Mouse (Mus musculus) forebrain, postnatal 0 days (tissue): ENCODE measurements at regions not wholly inside any gene's neighbourhood (a gene's known extent, or its start where the extent isn't known, plus 50 kb on each side); places are given as distances from the start of the nearest gene placed in this dataset.
A peak's percentile ranks its signal among the peaks of the same experiment; 100 is the strongest.

Experiments used
- ATAC-seq: fragments of 200-750 bp; cut with Nextera tagmentation; 2 replicates; pipeline ENCODE4 v1.8.0; 2017; ENCODE audit warnings: mild to moderate bottlenecking, moderate library complexity
- DNase-seq: peaks from one replicate; pipeline ENCODE4 v3.0.0-alpha.2; 2015
- H3K27ac ChIP-seq: fragments of 300-500 bp; sonication (generic); 2 replicates; pipeline ENCODE4 v1.5.1; 2014; ENCODE audit warnings: low read depth, mild to moderate bottlenecking, antibody characterized with exemption, low read length, moderate library complexity, mixed read lengths
- H3K27me3 ChIP-seq: fragments of 300-500 bp; sonication (generic); 2 replicates; pipeline ENCODE4 v1.6.1; 2014; ENCODE audit warnings: mild to moderate bottlenecking, low read length, mixed read lengths; ENCODE audit not compliant: insufficient read depth
- H3K36me3 ChIP-seq: fragments of 300-500 bp; sonication (generic); 2 replicates; pipeline ENCODE4 v1.6.1; 2014; ENCODE audit warnings: mild to moderate bottlenecking, moderate library complexity; ENCODE audit not compliant: insufficient read depth
- H3K4me1 ChIP-seq: fragments of 300-500 bp; sonication (generic); 2 replicates; pipeline ENCODE4 v1.6.1; 2014; ENCODE audit warnings: antibody characterized with exemption; ENCODE audit not compliant: insufficient read depth
- H3K4me2 ChIP-seq: fragments of 300-500 bp; sonication (generic); 2 replicates; pipeline ENCODE4 v1.6.1; 2014; ENCODE audit warnings: low read depth, mild to moderate bottlenecking, moderate library complexity
- H3K4me3 ChIP-seq: fragments of 300-500 bp; sonication (generic); 2 replicates; pipeline ENCODE4 v1.5.1; 2014; ENCODE audit warnings: low read depth, low read length, mixed read lengths
- H3K9ac ChIP-seq: fragments of 300-500 bp; sonication (generic); 2 replicates; pipeline ENCODE4 v1.6.1; 2014; ENCODE audit warnings: mild to moderate bottlenecking
- H3K9me3 ChIP-seq: fragments of 300-500 bp; sonication (generic); 2 replicates; pipeline ENCODE4 v1.6.1; 2016; ENCODE audit warnings: low read length
- CTCF ChIP-seq: sonication (generic); IDR thresholded peaks from 2 replicates; pipeline ENCODE4 v1.5.1; 2016; ENCODE audit warnings: antibody characterized with exemption, control low read depth, low read depth
- WGBS: fragments of 180-500 bp; shearing (Covaris S2); extraction: QIAGEN DNeasy Blood & Tissue Kit; methylation state at CpG from one replicate; pipeline ENCODE4 v1.1.7; 2014; 5-methylcytosine and 5-hydroxymethylcytosine counted together

DNA sequence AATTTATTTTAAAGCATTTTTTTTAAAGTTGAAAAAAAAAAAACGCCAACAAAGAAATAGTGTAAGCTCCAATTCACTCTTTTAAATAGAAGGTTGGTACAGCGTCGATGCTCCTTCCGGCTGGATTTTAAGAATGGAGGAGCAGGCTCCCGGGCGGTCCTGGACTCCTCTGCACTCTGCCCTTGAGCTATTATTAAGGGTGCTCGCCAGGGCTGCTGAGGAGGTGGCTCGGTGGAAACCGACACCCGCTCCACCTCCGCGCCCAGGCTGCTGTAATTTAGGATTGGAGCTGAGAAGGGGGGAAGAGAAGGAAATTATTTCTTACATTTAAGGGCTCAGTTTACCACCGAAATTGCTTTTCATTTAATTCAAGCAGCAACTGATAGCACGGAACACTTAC is 298.8 kb downstream of the Satb1 start:
- Histone ChIP-seq H3K36me3 (no peaks in the 10 kb centered on the region), H3K9ac (peak overlapping the region; percentile 55), H3K9me3 (no peaks in the 10 kb centered on the region), H3K4me3 (peak overlapping the region; percentile 40), H3K4me1 (peaks cover 10% of the 10 kb centered on the region; the same call in 1 of the 2 replicates), H3K27me3 (no peaks in the 10 kb centered on the region), H3K4me2 (peak overlapping the region; percentile 58), H3K27ac (0 out of 2 replicates have a peak overlapping the region, but pooled peaks have one; percentile 1)
- peak; percentile 46; the same call in 1 of the 2 replicates for ATAC-seq
- DNase-seq = peak; percentile 34
- TF ChIP-seq CTCF = no peak
- WGBS = 8% methylated on average over 14 of the region's 14 CpGs

- no peak for TF ChIP-seq CTCF
- H3K4me1 ChIP-seq = no peaks in the 10 kb centered on the region
- H3K4me2 ChIP-seq = no peak overlapping the region
- 87% methylated on average over 3 of the region's 3 CpGs for WGBS
- no peak overlapping the region for H3K4me3 ChIP-seq
- H3K27me3 ChIP-seq = no peaks in the 10 kb centered on the region
- H3K27ac ChIP-seq = no peak overlapping the region
- DNase-seq = no peak
- no peaks in the 10 kb centered on the region for H3K36me3 ChIP-seq
- no peak for ATAC-seq
- H3K9ac ChIP-seq = no peak overlapping the region
- H3K9me3 ChIP-seq = no peaks in the 10 kb centered on the region
Measured at GRCm38 (mm10) chr17:51528161-51528560, 304.9 kb downstream of the Satb1 start.

DNA sequence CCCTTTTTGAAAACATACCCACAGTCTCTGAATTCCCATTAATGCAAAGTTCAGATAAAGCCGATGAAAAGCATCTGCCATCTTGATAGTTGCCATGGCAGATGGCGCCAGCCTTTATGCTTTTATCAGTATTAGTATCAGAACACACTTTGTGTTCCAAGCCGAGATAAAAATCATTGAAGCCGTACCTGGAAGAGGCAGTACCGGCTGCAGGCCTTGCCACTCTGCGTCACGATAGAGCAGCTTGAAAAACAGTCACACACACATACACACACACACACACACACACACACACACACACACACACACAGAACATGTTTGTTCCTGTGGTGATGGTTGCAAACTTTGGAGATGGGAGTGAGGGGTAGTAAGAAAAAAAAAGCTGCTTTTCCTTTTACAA is 306.2 kb downstream of the Satb1 start:
- Histone ChIP-seq H3K27me3 (no peaks in the 10 kb centered on the region), H3K9me3 (no peaks in the 10 kb centered on the region), H3K4me2 (no peak overlapping the region), H3K4me1 (no peaks in the 10 kb centered on the region), H3K27ac (no peak overlapping the region), H3K4me3 (no peak overlapping the region), H3K9ac (no peak overlapping the region), H3K36me3 (no peaks in the 10 kb centered on the region)
- no peak for ATAC-seq
- no peak for TF ChIP-seq CTCF
- peak; percentile 4 for DNase-seq
- WGBS = 59% methylated on average over 7 of the region's 7 CpGs

- Histone ChIP-seq H3K27ac (no peak overlapping the region), H3K4me1 (no peaks in the 10 kb centered on the region), H3K27me3 (no peaks in the 10 kb centered on the region), H3K4me2 (no peak overlapping the region), H3K36me3 (no peaks in the 10 kb centered on the region), H3K9ac (no peak overlapping the region), H3K9me3 (no peaks in the 10 kb centered on the region), H3K4me3 (no peak overlapping the region)
- ATAC-seq = no peak
- DNase-seq = no peak
- TF ChIP-seq CTCF = no peak
- 22% methylated on average over 5 of the region's 5 CpGs for WGBS
Measured at GRCm38 (mm10) chr17:51526464-51526863, 306.6 kb downstream of the Satb1 start.

GRCm38 (mm10) chr17:51526021-51526420 is 307.1 kb downstream of the Satb1 start:
- DNase-seq (no peak), ATAC-seq (no peak)
- H3K9ac ChIP-seq = no peak overlapping the region
- H3K4me2 ChIP-seq = no peak overlapping the region
- no peak for TF ChIP-seq CTCF
- H3K9me3 ChIP-seq = no peaks in the 10 kb centered on the region
- no peak overlapping the region for H3K4me3 ChIP-seq
- H3K36me3 ChIP-seq = no peaks in the 10 kb centered on the region
- H3K27ac ChIP-seq = no peak overlapping the region
- no peaks in the 10 kb centered on the region for H3K27me3 ChIP-seq
- H3K4me1 ChIP-seq = no peaks in the 10 kb centered on the region
- 61% methylated on average over 4 of the region's 4 CpGs for WGBS

GRCm38 (mm10) chr17:51525219-51525618 is 307.9 kb downstream of the Satb1 start:
- H3K4me2 ChIP-seq = no peak overlapping the region
- TF ChIP-seq CTCF = no peak
- no peaks in the 10 kb centered on the region for H3K36me3 ChIP-seq
- H3K4me3 ChIP-seq = no peak overlapping the region
- DNase-seq (no peak), ATAC-seq (no peak)
- no peaks in the 10 kb centered on the region for H3K4me1 ChIP-seq
- WGBS = 67% methylated on average over 2 of the region's 2 CpGs
- no peak overlapping the region for H3K9ac ChIP-seq
- H3K9me3 ChIP-seq = no peaks in the 10 kb centered on the region
- no peaks in the 10 kb centered on the region for H3K27me3 ChIP-seq
- H3K27ac ChIP-seq = no peak overlapping the region

- DNase-seq (no peak), ATAC-seq (no peak)
- no peak for TF ChIP-seq CTCF
- H3K4me2 ChIP-seq = no peak overlapping the region
- no peaks in the 10 kb centered on the region for H3K9me3 ChIP-seq
- WGBS = 75% methylated on average over 2 of the region's 2 CpGs
- no peaks in the 10 kb centered on the region for H3K27me3 ChIP-seq
- no peak overlapping the region for H3K27ac ChIP-seq
- no peak overlapping the region for H3K9ac ChIP-seq
- no peaks in the 10 kb centered on the region for H3K4me1 ChIP-seq
- H3K4me3 ChIP-seq = no peak overlapping the region
- no peaks in the 10 kb centered on the region for H3K36me3 ChIP-seq
Measured at GRCm38 (mm10) chr17:51511917-51512316, 321.2 kb downstream of the Satb1 start.

- no peak overlapping the region for H3K4me3 ChIP-seq
- H3K4me1 ChIP-seq = no peaks in the 10 kb centered on the region
- TF ChIP-seq CTCF = no peak
- WGBS = 82% methylated on average over 10 of the region's 10 CpGs
- no peaks in the 10 kb centered on the region for H3K36me3 ChIP-seq
- no peaks in the 10 kb centered on the region for H3K9me3 ChIP-seq
- no peak overlapping the region for H3K9ac ChIP-seq
- DNase-seq (no peak), ATAC-seq (no peak)
- no peaks in the 10 kb centered on the region for H3K27me3 ChIP-seq
- H3K27ac ChIP-seq = no peak overlapping the region
- no peak overlapping the region for H3K4me2 ChIP-seq
Measured at GRCm38 (mm10) chr17:51500751-51501150, 321.6 kb upstream of the Tbc1d5 start.
